Mouse (Mus musculus): ENCODE measurements at regions not wholly inside any gene's neighbourhood (a gene's known extent, or its start where the extent isn't known, plus 50 kb on each side); places are given as distances from the start of the nearest gene placed in this dataset.
A peak's percentile ranks its signal among the peaks of the same experiment; 100 is the strongest.

GRCm38 (mm10) chr11:117050788-117051187 lies 64.2 kb upstream of the Sec14l1 start:
- TF ChIP-seq TAL1 (IDR thresholded peaks at IDR 0.05; ENCODE audit: low read length) (no peak), GATA1 (IDR thresholded peaks at IDR 0.05; ENCODE audit: low read length) (no peak)
- Histone ChIP-seq H3K9me3 (ENCODE audit: control insufficient read depth, low read length) (peaks cover 22% of the 10 kb centered on the region), H3K36me3 (ENCODE audit: control insufficient read depth) (no peaks in the 10 kb centered on the region), H3K4me1 (ENCODE audit: control insufficient read depth) (no peaks in the 10 kb centered on the region), H3K27me3 (ENCODE audit: control insufficient read depth) (peaks cover 3% of the 10 kb centered on the region; the same call in 1 of the 2 replicates), H3K4me3 (replicated peaks) (no peak overlapping the region)

DNA sequence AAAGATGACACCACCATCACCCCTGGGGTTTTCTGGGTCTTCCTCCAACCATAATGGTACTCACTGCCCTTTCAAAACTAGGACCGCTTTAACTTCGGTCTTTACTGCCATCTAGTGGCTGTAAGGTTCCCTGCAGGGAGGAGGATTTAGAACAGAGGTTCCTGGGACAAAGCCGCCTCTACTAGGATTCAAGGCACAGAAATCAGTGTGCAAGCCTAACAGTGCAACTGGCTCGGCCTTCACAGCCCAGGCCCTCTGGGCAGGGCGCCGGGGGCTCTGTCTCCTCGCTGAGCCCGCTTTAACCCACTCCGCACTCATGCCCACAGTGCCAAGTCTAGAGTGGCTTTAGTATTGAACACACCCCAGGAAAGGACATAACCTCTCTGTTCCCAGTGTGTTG lies 58.0 kb upstream of the Sec14l1 start:
- Histone ChIP-seq H3K36me3 (ENCODE audit: control insufficient read depth) (no peaks in the 10 kb centered on the region), H3K27me3 (ENCODE audit: control insufficient read depth) (no peaks in the 10 kb centered on the region), H3K4me3 (replicated peaks) (no peak overlapping the region), H3K9me3 (ENCODE audit: control insufficient read depth, low read length) (no peaks in the 10 kb centered on the region), H3K4me1 (ENCODE audit: control insufficient read depth) (peaks cover 24% of the 10 kb centered on the region)
- no peak for TF ChIP-seq GATA1 (IDR thresholded peaks at IDR 0.05; ENCODE audit: low read length)
- TF ChIP-seq TAL1 (IDR thresholded peaks at IDR 0.05; ENCODE audit: low read length) = no peak

DNA sequence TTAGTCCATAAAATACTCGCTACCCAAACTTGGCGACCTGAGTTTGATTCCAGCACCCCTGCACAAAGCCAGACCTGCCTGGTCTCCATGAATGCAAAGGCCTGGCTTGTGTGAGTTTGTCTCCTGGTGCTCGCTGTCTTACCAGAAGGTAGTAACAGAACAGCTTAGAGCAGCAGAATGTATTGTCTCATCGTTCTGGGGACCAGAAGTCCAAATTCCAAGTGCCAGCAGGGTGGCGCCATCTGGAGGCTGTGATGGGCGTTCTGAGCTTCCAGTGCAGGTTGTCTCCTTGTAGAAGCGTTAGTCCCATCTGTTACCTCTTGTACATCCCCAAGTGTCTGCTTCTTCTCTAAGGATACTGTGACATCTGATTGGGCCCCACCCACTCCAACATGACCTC lies 57.5 kb upstream of the Sec14l1 start:
- peaks cover 24% of the 10 kb centered on the region for H3K4me1 ChIP-seq (ENCODE audit: control insufficient read depth)
- no peak overlapping the region for H3K4me3 ChIP-seq (replicated peaks)
- H3K36me3 ChIP-seq (ENCODE audit: control insufficient read depth) = no peaks in the 10 kb centered on the region
- H3K9me3 ChIP-seq (ENCODE audit: control insufficient read depth, low read length) = no peaks in the 10 kb centered on the region
- no peaks in the 10 kb centered on the region for H3K27me3 ChIP-seq (ENCODE audit: control insufficient read depth)
- TF ChIP-seq GATA1 (IDR thresholded peaks at IDR 0.05; ENCODE audit: low read length) = no peak
- no peak for TF ChIP-seq TAL1 (IDR thresholded peaks at IDR 0.05; ENCODE audit: low read length)

GRCm38 (mm10) chr11:117059120-117059519 lies 55.8 kb upstream of the Sec14l1 start:
- Histone ChIP-seq H3K36me3 (ENCODE audit: control insufficient read depth) (no peaks in the 10 kb centered on the region), H3K4me1 (ENCODE audit: control insufficient read depth) (peaks cover 24% of the 10 kb centered on the region), H3K27me3 (ENCODE audit: control insufficient read depth) (0 out of 2 replicates have a peak, but pooled peaks cover 2% of the 10 kb centered on the region), H3K4me3 (replicated peaks) (no peak overlapping the region), H3K9me3 (ENCODE audit: control insufficient read depth, low read length) (no peaks in the 10 kb centered on the region)
- TF ChIP-seq GATA1 (IDR thresholded peaks at IDR 0.05; ENCODE audit: low read length) (no peak), TAL1 (IDR thresholded peaks at IDR 0.05; ENCODE audit: low read length) (no peak)

- Histone ChIP-seq H3K27me3 (ENCODE audit: control insufficient read depth) (0 out of 2 replicates have a peak, but pooled peaks cover 2% of the 10 kb centered on the region), H3K36me3 (ENCODE audit: control insufficient read depth) (no peaks in the 10 kb centered on the region), H3K4me3 (replicated peaks) (peak overlapping the region; percentile 39), H3K4me1 (ENCODE audit: control insufficient read depth) (peaks cover 24% of the 10 kb centered on the region), H3K9me3 (ENCODE audit: control insufficient read depth, low read length) (no peaks in the 10 kb centered on the region)
- TF ChIP-seq GATA1 (IDR thresholded peaks at IDR 0.05; ENCODE audit: low read length) (no peak), TAL1 (IDR thresholded peaks at IDR 0.05; ENCODE audit: low read length) (no peak)
Observed at GRCm38 (mm10) chr11:117059981-117060705, 54.8 kb upstream of the Sec14l1 start.

GRCm38 (mm10) chr11:117060706-117061337 lies 54.1 kb upstream of the Sec14l1 start:
- Histone ChIP-seq H3K4me1 (ENCODE audit: control insufficient read depth) (peaks cover 24% of the 10 kb centered on the region), H3K4me3 (replicated peaks) (peak overlapping the region; percentile 39), H3K36me3 (ENCODE audit: control insufficient read depth) (no peaks in the 10 kb centered on the region), H3K9me3 (ENCODE audit: control insufficient read depth, low read length) (no peaks in the 10 kb centered on the region), H3K27me3 (ENCODE audit: control insufficient read depth) (0 out of 2 replicates have a peak, but pooled peaks cover 2% of the 10 kb centered on the region)
- no peak for TF ChIP-seq GATA1 (IDR thresholded peaks at IDR 0.05; ENCODE audit: low read length)
- no peak; the same call in 2 of the 3 replicates for TF ChIP-seq TAL1 (IDR thresholded peaks at IDR 0.05; ENCODE audit: low read length)

GRCm38 (mm10) chr11:117062772-117063499 lies 52.0 kb upstream of the Sec14l1 start:
- peaks cover 7% of the 10 kb centered on the region for H3K9me3 ChIP-seq (ENCODE audit: control insufficient read depth, low read length)
- H3K4me1 ChIP-seq (ENCODE audit: control insufficient read depth) = peaks cover 22% of the 10 kb centered on the region
- no peaks in the 10 kb centered on the region for H3K36me3 ChIP-seq (ENCODE audit: control insufficient read depth)
- no peak for TF ChIP-seq GATA1 (IDR thresholded peaks at IDR 0.05; ENCODE audit: low read length)
- TF ChIP-seq TAL1 (IDR thresholded peaks at IDR 0.05; ENCODE audit: low read length) = no peak
- H3K4me3 ChIP-seq (replicated peaks) = no peak overlapping the region
- H3K27me3 ChIP-seq (ENCODE audit: control insufficient read depth) = 0 out of 2 replicates have a peak, but pooled peaks cover 2% of the 10 kb centered on the region
